In genomic region chr3:87910573-87911141, GRCm38 (mm10) we compare ENCODE assay signal across 8 mouse cellular contexts. TPM values are rescaled to one million over a fixed set of nuclear protein-coding genes. Genes with fewer than 3 reads are reported as not detected.
DNase-seq lines count a peak whose midpoint lies in the region; ATAC-seq lines count a peak whose summit lies in the region.

No protein-coding gene starts in this region.

- H3K27me3 ChIP-seq in embryonic facial prominence, embryonic 11.5 days (ENCODE audit: control insufficient read depth, insufficient read depth, low read length), result no peaks in the 10 kb centered on the region
- H3K27me3 ChIP-seq in heart, embryonic 10.5 days (ENCODE audit: insufficient read depth, poor library complexity, severe bottlenecking), result no peaks in the 10 kb centered on the region
- no peaks in the 10 kb centered on the region for H3K27me3 ChIP-seq in liver, embryonic 16.5 days (ENCODE audit: control insufficient read depth, insufficient read depth, low read depth, low read length)
- no peaks in the 10 kb centered on the region for H3K27me3 ChIP-seq in neural tube, embryonic 13.5 days

- H3K4me1 ChIP-seq in embryonic facial prominence, embryonic 11.5 days (ENCODE audit: control insufficient read depth, insufficient read depth, low read length), result peaks cover 17% of the 10 kb centered on the region
- peaks cover 43% of the 10 kb centered on the region for H3K4me1 ChIP-seq in heart, embryonic 10.5 days
- peaks cover 69% of the 10 kb centered on the region for H3K4me1 ChIP-seq in liver, embryonic 16.5 days (ENCODE audit: control insufficient read depth, low read depth, low read length)
- peaks cover 50% of the 10 kb centered on the region for H3K4me1 ChIP-seq in neural tube, embryonic 13.5 days (replicated peaks)

- H3K9ac ChIP-seq in embryonic facial prominence, embryonic 11.5 days (replicated peaks; ENCODE audit: low read length), result peak overlapping the region; percentile 43
- peak overlapping the region; percentile 55 for H3K9ac ChIP-seq in liver, embryonic 16.5 days (ENCODE audit: low read depth, low read length)
- H3K9ac ChIP-seq in neural tube, embryonic 13.5 days, result peak overlapping the region; percentile 65

- peak overlapping the region; percentile 70 for H3K27ac ChIP-seq in embryonic facial prominence, embryonic 11.5 days (replicated peaks; ENCODE audit: low read depth, low read length)
- peak overlapping the region; percentile 99 for H3K27ac ChIP-seq in heart, embryonic 10.5 days
- H3K27ac ChIP-seq in liver, embryonic 16.5 days (ENCODE audit: low read length), result peak overlapping the region; percentile 80
- peak overlapping the region; percentile 80 for H3K27ac ChIP-seq in neural tube, embryonic 13.5 days (replicated peaks)

- no peaks in the 10 kb centered on the region for H3K9me3 ChIP-seq in embryonic facial prominence, embryonic 11.5 days (replicated peaks; ENCODE audit: control insufficient read depth, low read length)
- no peaks in the 10 kb centered on the region for H3K9me3 ChIP-seq in heart, embryonic 10.5 days
- H3K9me3 ChIP-seq in liver, embryonic 16.5 days (replicated peaks; ENCODE audit: control insufficient read depth, low read length), result no peaks in the 10 kb centered on the region
- no peaks in the 10 kb centered on the region for H3K9me3 ChIP-seq in neural tube, embryonic 13.5 days

- DNase-seq in 3134 (ENCODE audit: extremely low read depth, insufficient read length, low spot score), result peak; percentile 93
- peak; percentile 67 to 76 for DNase-seq in adrenal gland, adult 18-20 months (ENCODE audit: low spot score in 2 of 2)
- DNase-seq in embryonic facial prominence, embryonic 11.5 days (ENCODE audit: low spot score), result peak; percentile 91
- DNase-seq in heart, embryonic 10.5 days (ENCODE audit: low spot score), result peak; percentile 91
- DNase-seq in kidney, adult 9 months, result peak; percentile 95
- DNase-seq in urinary bladder, adult 18-20 months (ENCODE audit: low spot score in 2 of 2), result peak; percentile 76 to 85

- peak; percentile 29 for ATAC-seq in embryonic facial prominence, embryonic 11.5 days (replicated peaks; ENCODE audit: insufficient number of reproducible peaks, low FRiP score, low TSS enrichment, low read depth)
- ATAC-seq in liver, embryonic 16.5 days (ENCODE audit: low read depth), result peak; percentile 35
- 0 out of 2 replicates have a peak, but pooled peaks have one; percentile 19 for ATAC-seq in neural tube, embryonic 13.5 days (ENCODE audit: low read depth)

- no peaks in the 10 kb centered on the region; the same call in 1 of the 2 replicates for H3K36me3 ChIP-seq in embryonic facial prominence, embryonic 11.5 days (replicated peaks; ENCODE audit: control insufficient read depth, insufficient read depth, low read depth, low read length)
- H3K36me3 ChIP-seq in heart, embryonic 10.5 days, result peaks cover 35% of the 10 kb centered on the region
- H3K36me3 ChIP-seq in liver, embryonic 16.5 days (ENCODE audit: control insufficient read depth, insufficient read depth), result peaks cover 25% of the 10 kb centered on the region
- H3K36me3 ChIP-seq in neural tube, embryonic 13.5 days, result peaks cover 28% of the 10 kb centered on the region

- WGBS in embryonic facial prominence, embryonic 11.5 days, result 3% methylated on average over 12 of the region's 12 CpGs
- 3% methylated on average over 12 of the region's 12 CpGs for WGBS in heart, embryonic 10.5 days
- WGBS in liver, embryonic 16.5 days (ENCODE audit: insufficient replicate concordance), result 9% methylated on average over 12 of the region's 12 CpGs
- 4% methylated on average over 12 of the region's 12 CpGs for WGBS in neural tube, embryonic 13.5 days

- peak overlapping the region; percentile 54 for H3K4me2 ChIP-seq in embryonic facial prominence, embryonic 11.5 days (ENCODE audit: low read depth, low read length)
- peak overlapping the region; percentile 64 for H3K4me2 ChIP-seq in liver, embryonic 16.5 days (ENCODE audit: low read depth, low read length)
- H3K4me2 ChIP-seq in neural tube, embryonic 13.5 days, result peak overlapping the region; percentile 61

- H3K4me3 ChIP-seq in embryonic facial prominence, embryonic 11.5 days (ENCODE audit: low read depth, low read length), result peak overlapping the region; percentile 28
- H3K4me3 ChIP-seq in heart, embryonic 10.5 days, result peak overlapping the region; percentile 89
- peak overlapping the region; percentile 49 for H3K4me3 ChIP-seq in liver, embryonic 16.5 days (ENCODE audit: low read depth, low read length)
- H3K4me3 ChIP-seq in neural tube, embryonic 13.5 days, result peak overlapping the region; percentile 41

RNA-seq across cellular contexts. Expression of gene Hdgf, which starts 4.5 kb away (rescaled TPM):
- 100 to 1,000 TPM; 176 to 184 TPM for total RNA-seq in adrenal gland, adult 18-20 months (2021)
- 269 and 289 TPM in 2 replicates for polyA plus RNA-seq in embryonic facial prominence, embryonic 11.5 days (2014; fragmentation: Nextera tagmentation; extraction: Ambion mirVana)
- polyA plus RNA-seq in heart, embryonic 10.5 days (2016; fragmentation: Nextera tagmentation; extraction: Ambion mirVana), result 182 and 248 TPM in 2 replicates
- polyA plus RNA-seq in liver, embryonic 16.5 days (2015; fragmentation: Nextera tagmentation; extraction: Ambion mirVana), result 53.6 and 57.1 TPM in 2 replicates
- polyA plus RNA-seq in neural tube, embryonic 13.5 days (2015; fragmentation: Nextera tagmentation; extraction: Ambion mirVana), result 186 and 218 TPM in 2 replicates

RNA-seq across cellular contexts. Expression of gene Mrpl24, which starts 8.6 kb away (rescaled TPM):
- 100 to 1,000 TPM; 111 to 121 TPM for total RNA-seq in adrenal gland, adult 18-20 months (2021)
- polyA plus RNA-seq in embryonic facial prominence, embryonic 11.5 days (2014; fragmentation: Nextera tagmentation; extraction: Ambion mirVana), result 73.6 and 79.3 TPM in 2 replicates
- polyA plus RNA-seq in heart, embryonic 10.5 days (2016; fragmentation: Nextera tagmentation; extraction: Ambion mirVana), result 64.2 and 71.3 TPM in 2 replicates
- polyA plus RNA-seq in liver, embryonic 16.5 days (2015; fragmentation: Nextera tagmentation; extraction: Ambion mirVana), result 35.1 and 35.8 TPM in 2 replicates
- polyA plus RNA-seq in neural tube, embryonic 13.5 days (2015; fragmentation: Nextera tagmentation; extraction: Ambion mirVana), result 69.5 and 73.0 TPM in 2 replicates

RNA-seq across cellular contexts. Expression of gene Isg20l2, which starts 19.5 kb away (rescaled TPM):
- total RNA-seq in adrenal gland, adult 18-20 months (2021), result 10 to 100 TPM; 19.4 to 20.6 TPM
- polyA plus RNA-seq in embryonic facial prominence, embryonic 11.5 days (2014; fragmentation: Nextera tagmentation; extraction: Ambion mirVana), result 51.5 and 52.3 TPM in 2 replicates
- polyA plus RNA-seq in heart, embryonic 10.5 days (2016; fragmentation: Nextera tagmentation; extraction: Ambion mirVana), result 39.6 and 55.1 TPM in 2 replicates
- 17.2 and 17.5 TPM in 2 replicates for polyA plus RNA-seq in liver, embryonic 16.5 days (2015; fragmentation: Nextera tagmentation; extraction: Ambion mirVana)
- polyA plus RNA-seq in neural tube, embryonic 13.5 days (2015; fragmentation: Nextera tagmentation; extraction: Ambion mirVana), result 36.2 and 41.4 TPM in 2 replicates

RNA-seq across cellular contexts. Expression of gene Rrnad1, which starts 19.9 kb away (rescaled TPM):
- total RNA-seq in adrenal gland, adult 18-20 months (2021), result 10 to 100 TPM; 14.7 to 21.9 TPM
- polyA plus RNA-seq in embryonic facial prominence, embryonic 11.5 days (2014; fragmentation: Nextera tagmentation; extraction: Ambion mirVana), result 13.5 and 16.0 TPM in 2 replicates
- 16.8 and 21.0 TPM in 2 replicates for polyA plus RNA-seq in heart, embryonic 10.5 days (2016; fragmentation: Nextera tagmentation; extraction: Ambion mirVana)
- 5.2 and 5.7 TPM in 2 replicates for polyA plus RNA-seq in liver, embryonic 16.5 days (2015; fragmentation: Nextera tagmentation; extraction: Ambion mirVana)
- 20.1 and 22.2 TPM in 2 replicates for polyA plus RNA-seq in neural tube, embryonic 13.5 days (2015; fragmentation: Nextera tagmentation; extraction: Ambion mirVana)

RNA-seq across cellular contexts. Expression of gene Prcc, which starts 25.2 kb away (rescaled TPM):
- total RNA-seq in adrenal gland, adult 18-20 months (2021), result 10 to 100 TPM; 48.6 to 51.3 TPM
- polyA plus RNA-seq in embryonic facial prominence, embryonic 11.5 days (2014; fragmentation: Nextera tagmentation; extraction: Ambion mirVana), result 21.5 and 21.7 TPM in 2 replicates
- polyA plus RNA-seq in heart, embryonic 10.5 days (2016; fragmentation: Nextera tagmentation; extraction: Ambion mirVana), result 11.8 and 13.6 TPM in 2 replicates
- polyA plus RNA-seq in liver, embryonic 16.5 days (2015; fragmentation: Nextera tagmentation; extraction: Ambion mirVana), result 4.1 and 4.7 TPM in 2 replicates
- 16.6 and 17.7 TPM in 2 replicates for polyA plus RNA-seq in neural tube, embryonic 13.5 days (2015; fragmentation: Nextera tagmentation; extraction: Ambion mirVana)

Comparison
In these comparisons a context has a peak if more than half of its experiments do, and no peak if none do; other contexts are left out.
1. Peak in every context shown above with its lines: DNase-seq, ATAC-seq, H3K4me3 ChIP-seq and H3K27ac ChIP-seq.
2. H3K4me3 ChIP-seq: peak in every context shown above with its lines; median percentile 89 in heart, embryonic 10.5 days; 49 in liver, embryonic 16.5 days; 41 in neural tube, embryonic 13.5 days; 28 in embryonic facial prominence, embryonic 11.5 days.